Mouse (Mus musculus): ENCODE results near the gene Plekha7.

DNA sequence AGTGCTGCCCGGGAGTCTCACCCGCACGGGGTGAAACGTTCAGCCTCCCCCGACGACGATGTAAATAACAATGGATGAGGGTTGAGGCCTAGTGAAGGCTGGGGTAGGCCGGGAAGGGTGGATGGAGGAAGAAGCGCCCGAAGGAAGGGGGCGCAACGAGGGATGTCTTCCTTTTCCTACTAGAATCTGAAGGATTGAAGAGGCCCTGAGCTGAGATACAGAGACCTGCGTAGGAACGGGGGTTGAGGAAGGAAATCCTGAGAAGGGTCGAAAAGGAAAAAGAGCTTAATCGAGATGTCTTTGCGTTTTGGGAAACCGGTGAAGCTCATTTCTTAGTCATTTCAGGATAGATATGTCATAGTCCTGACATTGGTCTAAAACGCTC is 214.7 kb downstream of the Plekha7 start:
- TF ChIP-seq CTCF (IDR thresholded peaks at IDR 0.05; ENCODE audit: borderline replicate concordance, insufficient read depth, low read depth, low read length): 0 out of 2 replicates have a peak, but pooled peaks have one; percentile 19
- TF ChIP-seq POLR2A (IDR thresholded peaks at IDR 0.05; ENCODE audit: borderline replicate concordance, insufficient read depth, low read length): no peak
